Mouse (Mus musculus): ENCODE results near the gene Slit2. TPM values are rescaled to one million over a fixed set of nuclear protein-coding genes. Genes with fewer than 3 reads are reported as not detected.

Slit2 gene
- total RNA-seq, 2 experiments from 2014 or later: 16.3 to 19.2 TPM

Small RNA genes within 50 kb of the gene (microRNA-seq; reads per million reads assigned to microRNA genes)
- gene Mir218-1: 11.2 to 14.9 reads per million in 2 experiments
